In the genomic region with DNA sequence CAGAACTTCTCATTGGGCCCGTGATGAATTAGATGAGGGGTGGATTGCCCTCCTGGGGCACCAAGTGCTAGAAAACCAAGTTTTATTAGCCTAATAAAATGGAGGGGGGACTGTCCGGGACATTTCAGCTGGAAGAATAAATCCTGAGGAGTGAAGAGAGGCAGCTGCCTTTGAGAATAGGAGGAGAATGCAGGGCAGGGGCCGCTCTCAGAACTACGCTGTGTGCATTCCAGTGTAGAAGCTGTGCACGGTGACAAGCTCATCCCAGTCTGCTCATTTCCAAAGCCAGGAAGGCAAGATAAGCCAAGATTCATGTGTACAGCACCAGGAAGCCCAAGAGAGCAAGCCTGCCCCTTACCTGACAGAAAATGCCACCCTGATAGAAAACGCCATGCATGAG, we compare ENCODE assay signal across 27 mouse cellular contexts.
DNase-seq lines count a peak whose midpoint lies in the region; ATAC-seq and TF ChIP-seq lines count a peak whose summit lies in the region.
"Had no signal": no experiment of that assay in that cellular context is flagged by ENCODE, and none has a peak within 500 bp of the region (broad histone marks: within the 10 kb centered on the region; RNA-seq: fewer than 3 reads in every experiment).

No protein-coding gene starts in this region.

- TF ChIP-seq CTCF in hindbrain, postnatal 0 days (IDR thresholded peaks at IDR 0.05; ENCODE audit: low read depth) = no peak

- 61% methylated on average over 6 of the region's 6 CpGs for WGBS in hindbrain, embryonic 13.5 days
- WGBS in hindbrain, postnatal 0 days = 71% methylated on average over 6 of the region's 6 CpGs
- WGBS in neural tube, embryonic 13.5 days = 19% methylated on average over 6 of the region's 6 CpGs
- WGBS in limb, embryonic 14.5 days = 21% methylated on average over 6 of the region's 6 CpGs

- DNase-seq in hindbrain, postnatal 0 days (ENCODE audit: low spot score) = no peak
- DNase-seq in kidney, postnatal 10 days = peak; percentile 47
- DNase-seq in kidney, adult 11 months = no peak
- no peak for DNase-seq in neural tube, embryonic 10.5 days (ENCODE audit: extremely low spot score, low spot score)
- no peak for DNase-seq in limb, embryonic 14.5 days (ENCODE audit: low spot score)
- no peak for DNase-seq in ovary, postnatal 10 days (ENCODE audit: low spot score)
- DNase-seq: adrenal gland, postnatal 14 days; cerebellum, adult 18-20 months; cerebellum, postnatal 10 days; gastrocnemius, postnatal 25 days; heart, adult 11 months; heart, postnatal 36 days; liver, embryonic 13.5 days; lung, adult 18-20 months; lung, postnatal 4 days; thymus, postnatal 4 days had no signal

- peaks cover 62% of the 10 kb centered on the region for H3K27me3 ChIP-seq in hindbrain, embryonic 13.5 days
- peaks cover 20% of the 10 kb centered on the region for H3K27me3 ChIP-seq in hindbrain, postnatal 0 days (ENCODE audit: insufficient read depth, low read length)
- peaks cover 73% of the 10 kb centered on the region for H3K27me3 ChIP-seq in neural tube, embryonic 13.5 days
- peaks cover 33% of the 10 kb centered on the region for H3K27me3 ChIP-seq in limb, embryonic 14.5 days (ENCODE audit: control insufficient read depth, insufficient read depth, low read length)

- H3K9me3 ChIP-seq in hindbrain, embryonic 13.5 days = no peaks in the 10 kb centered on the region
- H3K9me3 ChIP-seq in hindbrain, postnatal 0 days (ENCODE audit: low read length) = no peaks in the 10 kb centered on the region
- no peaks in the 10 kb centered on the region for H3K9me3 ChIP-seq in neural tube, embryonic 13.5 days
- H3K9me3 ChIP-seq in limb, embryonic 14.5 days (ENCODE audit: control insufficient read depth, low read length) = no peaks in the 10 kb centered on the region
- H3K9me3 ChIP-seq: forebrain, embryonic 15.5 days; intestine, embryonic 15.5 days; limb, embryonic 15.5 days; liver, embryonic 13.5 days; megakaryocyte, embryonic 14.5 days; midbrain, embryonic 13.5 days had no signal

- H3K27ac ChIP-seq in hindbrain, embryonic 13.5 days = no peak overlapping the region
- no peak overlapping the region for H3K27ac ChIP-seq in hindbrain, postnatal 0 days
- no peak overlapping the region for H3K27ac ChIP-seq in neural tube, embryonic 13.5 days (replicated peaks)
- H3K27ac ChIP-seq in limb, embryonic 14.5 days (replicated peaks; ENCODE audit: low read depth, low read length) = no peak overlapping the region
- H3K27ac ChIP-seq: forebrain, embryonic 15.5 days; intestine, embryonic 15.5 days; limb, embryonic 15.5 days; liver, embryonic 13.5 days; midbrain, embryonic 13.5 days had no signal

- H3K9ac ChIP-seq in hindbrain, embryonic 13.5 days = peak overlapping the region; percentile 24; the same call in 1 of the 2 replicates
- no peak overlapping the region for H3K9ac ChIP-seq in hindbrain, postnatal 0 days (replicated peaks; ENCODE audit: low read length)
- peak overlapping the region; percentile 43; the same call in 1 of the 2 replicates for H3K9ac ChIP-seq in neural tube, embryonic 13.5 days
- 0 out of 2 replicates have a peak overlapping the region, but pooled peaks have one; percentile 14 for H3K9ac ChIP-seq in limb, embryonic 14.5 days (ENCODE audit: low read depth, low read length, severe bottlenecking)
- H3K9ac ChIP-seq: forebrain, embryonic 15.5 days; intestine, embryonic 15.5 days; limb, embryonic 15.5 days; liver, embryonic 13.5 days; midbrain, embryonic 13.5 days had no signal

- peaks cover 23% of the 10 kb centered on the region for H3K4me1 ChIP-seq in hindbrain, embryonic 13.5 days (replicated peaks)
- H3K4me1 ChIP-seq in hindbrain, postnatal 0 days (ENCODE audit: insufficient read depth, low read length) = no peaks in the 10 kb centered on the region
- H3K4me1 ChIP-seq in neural tube, embryonic 13.5 days (replicated peaks) = peaks cover 28% of the 10 kb centered on the region
- peaks cover 30% of the 10 kb centered on the region for H3K4me1 ChIP-seq in limb, embryonic 14.5 days (ENCODE audit: control insufficient read depth, insufficient read depth, low read length)
- H3K4me1 ChIP-seq: liver, embryonic 13.5 days; megakaryocyte, embryonic 14.5 days had no signal

- H3K4me3 ChIP-seq in hindbrain, embryonic 13.5 days = no peak overlapping the region
- no peak overlapping the region for H3K4me3 ChIP-seq in hindbrain, postnatal 0 days (ENCODE audit: low read length)
- H3K4me3 ChIP-seq in neural tube, embryonic 13.5 days = no peak overlapping the region
- H3K4me3 ChIP-seq in limb, embryonic 14.5 days (replicated peaks; ENCODE audit: low read length) = no peak overlapping the region
- H3K4me3 ChIP-seq: forebrain, embryonic 15.5 days; intestine, embryonic 15.5 days; limb, embryonic 15.5 days; liver, embryonic 13.5 days; megakaryocyte, embryonic 14.5 days; midbrain, embryonic 13.5 days had no signal

- ATAC-seq in hindbrain, embryonic 13.5 days (ENCODE audit: low FRiP score) = no peak
- no peak for ATAC-seq in hindbrain, postnatal 0 days
- no peak for ATAC-seq in neural tube, embryonic 13.5 days (ENCODE audit: low read depth)
- no peak for ATAC-seq in limb, embryonic 14.5 days (ENCODE audit: low FRiP score, low read depth)
- ATAC-seq: CD4-positive, CD25-positive, alpha-beta regulatory T cell, adult 4 months; forebrain, embryonic 15.5 days; hindbrain, embryonic 16.5 days; intestine, embryonic 15.5 days; lung, postnatal 0 days; midbrain, embryonic 13.5 days had no signal

- no peak for TF ChIP-seq POLR2A in limb, embryonic 14.5 days (IDR thresholded peaks at IDR 0.05; ENCODE audit: borderline replicate concordance, extremely low read depth, insufficient read depth, insufficient read length)

- H3K4me2 ChIP-seq in hindbrain, embryonic 13.5 days = no peak overlapping the region
- H3K4me2 ChIP-seq in hindbrain, postnatal 0 days (ENCODE audit: low read depth, low read length) = no peak overlapping the region
- H3K4me2 ChIP-seq in neural tube, embryonic 13.5 days = no peak overlapping the region
- no peak overlapping the region for H3K4me2 ChIP-seq in limb, embryonic 14.5 days (replicated peaks; ENCODE audit: low read depth, low read length, severe bottlenecking)
- H3K4me2 ChIP-seq: forebrain, embryonic 15.5 days; heart, embryonic 11.5 days; intestine, embryonic 15.5 days; limb, embryonic 15.5 days; liver, embryonic 13.5 days; midbrain, embryonic 13.5 days had no signal

- no peaks in the 10 kb centered on the region for H3K36me3 ChIP-seq in hindbrain, embryonic 13.5 days
- no peaks in the 10 kb centered on the region for H3K36me3 ChIP-seq in hindbrain, postnatal 0 days (ENCODE audit: insufficient read depth, low read length)
- no peaks in the 10 kb centered on the region for H3K36me3 ChIP-seq in neural tube, embryonic 13.5 days
- no peaks in the 10 kb centered on the region for H3K36me3 ChIP-seq in limb, embryonic 14.5 days (ENCODE audit: control insufficient read depth, insufficient read depth, low read length)
- H3K36me3 ChIP-seq: forebrain, embryonic 15.5 days; intestine, embryonic 15.5 days; limb, embryonic 15.5 days; liver, embryonic 13.5 days; midbrain, embryonic 13.5 days had no signal
